Mouse (Mus musculus): ENCODE measurements at regions not wholly inside any gene's neighbourhood (a gene's known extent, or its start where the extent isn't known, plus 50 kb on each side); places are given as distances from the start of the nearest gene placed in this dataset.

DNA sequence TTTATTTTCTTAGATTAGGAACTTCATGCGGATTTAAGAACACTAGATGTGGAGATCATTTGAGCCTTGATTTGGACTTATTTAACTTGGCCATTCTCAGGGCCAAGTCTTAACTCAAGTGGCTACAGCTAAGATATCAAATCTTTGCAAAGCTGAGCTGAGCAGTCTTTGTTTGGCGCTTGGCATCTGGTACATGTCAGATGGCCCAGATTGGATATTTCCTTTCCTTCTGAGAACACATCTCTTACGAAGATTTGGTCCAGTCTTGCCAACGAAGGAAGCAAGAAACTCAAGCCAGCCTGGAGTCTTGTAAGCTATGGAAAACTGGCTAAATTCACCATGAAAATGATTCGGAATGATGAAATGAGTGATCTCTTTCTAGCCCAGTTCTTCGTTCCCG, 59.1 kb upstream of the Cdc42ep3 start:
- ATAC-seq (replicated peaks; ENCODE audit: poor library complexity, severe bottlenecking), result no peak

DNA sequence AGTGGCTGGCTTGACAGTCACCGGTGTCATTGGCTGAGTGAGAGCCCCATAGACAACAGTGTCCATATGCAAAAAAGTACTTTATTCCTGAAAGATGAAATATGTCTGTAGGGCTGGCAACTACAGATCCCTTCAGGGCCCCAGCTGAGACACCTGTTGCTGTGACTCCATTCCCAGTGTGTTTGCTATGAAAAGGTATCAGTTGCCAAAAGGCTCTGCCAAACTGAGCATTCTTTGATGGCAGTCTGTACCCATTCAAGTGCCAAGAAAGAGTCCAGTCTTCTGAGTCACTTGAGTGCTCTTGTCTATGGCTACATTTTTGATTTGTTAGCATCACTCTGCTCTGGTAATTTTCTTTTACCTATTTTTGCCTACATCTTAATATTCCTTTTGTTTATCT, 63.1 kb upstream of the Cdc42ep3 start:
- ATAC-seq (replicated peaks; ENCODE audit: poor library complexity, severe bottlenecking), result no peak

DNA sequence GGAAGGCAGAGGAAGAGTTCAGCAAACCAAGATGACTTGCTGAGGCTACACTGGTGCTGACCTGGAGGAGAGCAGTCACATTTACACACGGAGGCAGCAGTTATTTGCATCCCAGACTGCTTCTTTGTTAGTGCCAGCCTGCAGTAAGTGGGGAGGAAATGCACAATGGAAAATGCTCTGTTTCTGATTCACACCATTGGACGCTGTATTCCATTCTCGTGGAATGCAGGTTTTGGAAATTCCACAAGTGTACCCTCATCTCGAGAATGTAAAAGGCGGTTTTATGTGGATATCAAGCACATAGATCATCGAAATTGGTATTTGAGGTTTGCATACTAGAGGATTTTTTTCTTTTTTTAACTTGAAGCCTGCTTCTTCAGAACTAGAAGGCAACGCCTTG, 66.7 kb upstream of the Cdc42ep3 start:
- ATAC-seq (replicated peaks; ENCODE audit: poor library complexity, severe bottlenecking), result no peak

DNA sequence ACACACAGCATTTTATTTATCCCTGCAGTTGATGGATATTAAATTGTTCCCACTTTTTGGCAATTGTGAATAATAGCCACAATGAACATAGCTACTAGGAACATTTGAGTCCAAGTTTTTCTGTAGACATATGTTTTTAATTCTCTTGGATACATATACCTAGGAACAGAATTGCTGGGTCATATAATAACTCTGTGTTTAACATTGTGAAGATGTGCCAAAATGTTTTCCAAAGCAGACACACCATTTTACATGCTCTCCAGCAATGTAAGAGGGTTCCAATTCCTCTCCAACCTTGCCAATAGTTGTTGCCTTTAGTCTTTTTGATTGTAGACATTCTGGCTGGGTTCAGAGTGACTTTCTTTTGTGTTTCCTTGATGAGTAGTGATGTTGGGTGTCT, 84.3 kb upstream of the Cdc42ep3 start:
- ATAC-seq (replicated peaks; ENCODE audit: poor library complexity, severe bottlenecking), result no peak

DNA sequence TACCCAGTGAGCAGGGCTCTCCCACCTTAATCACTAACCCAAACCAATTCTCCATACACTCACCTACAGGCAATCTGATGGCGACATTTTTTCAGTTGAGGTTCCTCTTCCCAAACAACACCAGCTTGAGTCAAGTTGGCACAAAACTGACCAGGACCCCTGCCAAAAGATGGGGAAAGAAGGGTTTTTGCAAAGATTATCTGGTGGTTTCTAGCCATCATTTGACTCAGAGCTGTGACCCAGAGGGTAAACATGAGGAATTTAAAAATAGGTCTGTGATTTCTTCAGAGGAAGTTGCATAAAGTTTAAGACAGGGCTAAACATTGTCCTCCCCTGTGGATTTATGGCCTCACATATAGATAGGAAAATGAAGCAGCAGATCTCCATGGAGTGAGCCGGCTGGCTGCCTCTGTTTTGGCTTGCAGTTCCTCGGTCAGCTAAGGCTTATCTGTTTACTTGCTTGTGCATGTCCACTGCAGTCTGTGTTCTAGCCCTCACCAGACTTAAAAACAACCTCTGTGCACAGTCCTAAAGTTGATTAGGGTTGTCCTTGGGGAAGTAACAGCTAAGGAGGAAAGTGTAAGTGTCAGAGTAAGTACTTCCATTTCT, 87.7 kb upstream of the Cdc42ep3 start:
- ATAC-seq (replicated peaks; ENCODE audit: poor library complexity, severe bottlenecking), result peak; percentile 90

DNA sequence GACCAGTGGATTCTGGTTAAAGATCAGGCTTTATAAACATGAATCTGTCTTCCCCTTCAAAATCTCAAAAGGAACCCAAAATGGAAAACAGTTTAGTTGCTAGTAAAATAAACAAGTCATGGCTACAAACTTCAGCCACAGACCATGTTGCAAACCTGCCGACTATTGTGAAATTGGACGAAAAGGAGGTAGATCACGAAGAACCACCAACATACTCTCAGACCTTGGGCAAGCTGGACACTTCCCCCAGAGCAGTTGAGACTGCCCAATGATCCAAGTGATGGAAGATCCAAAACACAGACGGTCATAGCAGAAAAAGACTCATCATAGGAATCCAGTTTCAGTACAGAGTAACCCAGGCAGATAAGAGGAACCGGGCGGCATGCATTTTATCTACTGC, 92.3 kb upstream of the Cdc42ep3 start:
- peak; percentile 73 for ATAC-seq (replicated peaks; ENCODE audit: poor library complexity, severe bottlenecking)

DNA sequence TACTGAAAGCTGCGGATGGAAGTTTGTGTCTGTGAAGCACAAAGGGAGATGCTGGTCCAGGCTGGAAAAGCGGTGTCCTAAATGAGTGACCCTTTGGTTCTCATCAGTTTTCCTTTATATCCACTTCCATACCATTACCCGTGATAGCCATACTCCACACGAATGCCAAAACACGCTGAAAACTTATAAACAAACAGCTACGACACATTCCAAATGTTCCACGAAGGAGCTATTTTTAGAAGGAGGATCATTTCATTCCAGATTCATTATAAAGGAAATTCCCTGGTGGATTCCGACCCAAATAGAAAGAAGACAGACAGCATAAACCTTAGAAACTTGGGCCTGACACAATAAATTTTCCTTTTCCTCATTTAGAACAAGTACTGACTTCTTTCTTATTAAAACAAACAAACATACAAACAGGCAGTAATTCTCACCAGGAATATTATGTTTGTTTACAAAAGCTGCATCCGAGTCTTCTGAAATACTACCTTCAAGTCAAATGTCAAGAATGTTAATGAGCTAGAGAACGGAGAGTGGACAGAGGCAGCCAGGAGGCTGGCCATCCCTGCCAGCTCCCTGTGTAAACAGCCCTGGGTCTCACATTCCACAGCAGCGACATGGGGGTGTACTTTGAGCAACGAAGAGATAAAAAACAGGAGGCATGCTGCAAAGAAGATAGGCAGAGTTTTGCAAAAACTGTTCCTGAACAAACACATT, 96.4 kb upstream of the Cdc42ep3 start:
- ATAC-seq (replicated peaks; ENCODE audit: poor library complexity, severe bottlenecking), result no peak

DNA sequence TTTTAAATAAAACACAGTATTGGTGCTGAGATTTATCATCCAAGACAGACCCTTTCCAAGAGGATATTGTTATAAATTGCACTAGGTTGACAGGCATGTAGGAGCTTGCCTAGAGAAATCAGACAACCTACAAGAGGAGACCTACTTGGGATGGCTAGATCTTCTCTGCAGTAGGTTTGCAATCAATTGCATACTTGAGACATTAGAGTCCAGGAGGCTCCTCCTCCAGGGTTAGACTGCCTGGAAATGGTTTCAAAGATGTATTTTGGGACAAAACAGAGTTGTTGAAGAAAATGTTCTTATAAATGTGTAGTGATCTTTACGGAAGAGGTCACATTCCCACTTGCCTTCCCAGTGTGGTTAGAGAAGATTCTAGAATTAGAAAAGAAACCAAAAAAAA, 98.9 kb upstream of the Cdc42ep3 start:
- ATAC-seq (replicated peaks; ENCODE audit: poor library complexity, severe bottlenecking), result no peak

DNA sequence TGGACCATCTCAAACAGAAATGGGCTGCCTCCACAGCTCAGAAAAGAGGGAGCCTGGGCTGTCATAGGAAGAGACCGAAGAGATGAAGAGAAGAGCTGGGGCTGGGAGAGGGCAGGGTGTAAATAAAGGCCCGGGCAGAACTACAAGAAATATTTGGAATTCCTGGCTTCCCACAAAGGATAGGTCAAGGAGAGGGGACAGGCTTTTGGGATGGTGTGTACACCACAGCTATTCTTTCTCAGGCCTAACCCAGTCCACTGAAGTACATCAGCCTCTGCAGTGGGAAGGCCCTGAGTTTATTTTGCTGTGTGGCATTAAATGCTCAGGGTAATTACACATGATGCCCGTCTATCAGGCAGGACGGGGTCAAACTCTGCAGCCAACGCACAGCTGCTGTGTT, 99.6 kb upstream of the Cdc42ep3 start:
- ATAC-seq (replicated peaks; ENCODE audit: poor library complexity, severe bottlenecking), result no peak

DNA sequence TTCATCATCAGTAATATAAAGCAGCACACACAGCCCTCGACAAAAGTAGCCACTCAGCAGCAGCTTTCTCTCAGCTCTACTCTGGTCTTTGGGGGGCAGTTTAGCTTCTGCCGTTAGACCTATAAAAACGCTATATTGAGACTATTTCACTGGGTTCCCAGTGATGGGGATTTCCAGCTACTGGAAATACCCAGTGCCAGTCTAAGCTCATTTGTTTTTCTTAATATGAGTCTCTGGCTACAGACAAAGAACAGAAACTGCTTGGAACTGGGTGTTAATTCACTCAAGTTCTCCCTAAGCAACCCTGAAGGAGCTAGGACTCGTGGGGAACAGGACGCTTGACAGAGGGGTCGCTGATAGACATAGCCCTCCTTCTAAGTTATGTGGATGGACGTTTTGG, 100.3 kb upstream of the Cdc42ep3 start:
- ATAC-seq (replicated peaks; ENCODE audit: poor library complexity, severe bottlenecking), result no peak

DNA sequence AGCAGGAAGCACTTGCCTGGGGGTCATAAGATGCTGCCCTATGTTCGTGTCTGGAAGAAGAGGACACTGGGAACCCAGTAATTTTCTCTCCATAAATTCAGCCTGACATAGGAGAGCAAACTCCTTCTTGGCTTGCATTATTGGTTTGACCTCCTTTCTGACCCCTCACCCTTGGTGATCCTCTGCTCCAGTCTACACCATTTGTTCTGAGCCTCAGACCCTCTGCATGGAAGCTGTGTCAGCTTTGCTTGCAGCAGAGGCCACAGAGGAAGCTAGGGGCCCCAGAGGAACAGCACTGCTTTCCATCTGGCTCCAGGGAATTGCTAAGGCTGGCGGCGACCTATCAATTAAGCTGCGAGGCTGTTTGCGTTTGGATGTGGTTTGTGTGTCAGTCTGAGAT, 102.7 kb upstream of the Cdc42ep3 start:
- ATAC-seq (replicated peaks; ENCODE audit: poor library complexity, severe bottlenecking), result no peak

DNA sequence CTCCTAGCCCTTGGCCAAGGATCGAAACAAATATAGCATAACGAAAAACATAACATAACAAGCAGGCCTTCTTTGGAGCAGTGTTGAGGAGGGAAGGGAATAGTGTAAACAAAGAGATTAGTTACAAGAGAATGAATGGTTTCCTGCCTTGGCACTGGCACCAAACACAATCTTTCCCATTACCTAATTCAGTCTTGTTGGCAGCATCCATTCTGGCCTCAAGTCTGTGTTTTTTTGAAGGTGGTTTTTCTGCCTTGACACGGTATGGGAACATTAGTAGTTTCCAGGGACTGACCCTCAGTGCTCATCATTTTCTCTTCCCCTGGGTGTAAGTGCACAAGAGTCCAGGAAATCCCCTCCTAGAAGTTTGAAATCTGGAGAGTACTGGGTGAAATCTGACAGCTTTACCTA, 106.8 kb upstream of the Cdc42ep3 start:
- ATAC-seq (replicated peaks; ENCODE audit: poor library complexity, severe bottlenecking), result no peak

DNA sequence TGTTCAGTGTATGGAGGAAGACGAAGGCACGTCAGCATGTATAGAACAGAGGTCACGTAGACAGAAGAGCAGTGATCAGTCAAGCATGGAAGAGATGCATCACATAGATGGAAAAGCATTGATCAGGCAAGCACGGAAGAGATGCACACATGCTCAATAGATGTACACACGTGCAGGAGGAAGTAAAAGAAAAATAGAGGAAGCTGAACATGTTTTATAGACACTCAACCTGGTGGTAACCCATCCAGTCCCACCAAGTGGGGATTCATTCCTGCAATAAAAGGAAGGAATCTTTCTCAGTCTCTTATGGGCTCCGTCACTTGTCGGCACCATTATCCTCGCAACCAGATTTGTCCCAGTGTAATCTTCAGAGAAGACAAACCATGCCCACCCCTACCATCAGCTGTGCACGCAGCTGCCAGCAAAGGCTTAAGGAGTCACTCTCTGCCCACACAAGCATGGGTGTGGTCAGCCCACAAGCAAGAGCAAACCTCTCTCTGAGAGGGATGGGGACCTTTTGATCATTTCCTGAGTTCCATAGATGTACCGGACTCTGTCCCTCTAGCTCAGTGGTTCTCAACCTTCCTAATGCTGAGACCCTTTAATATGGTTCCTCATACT, 108.3 kb upstream of the Cdc42ep3 start:
- ATAC-seq (replicated peaks; ENCODE audit: poor library complexity, severe bottlenecking), result peak; percentile 65

DNA sequence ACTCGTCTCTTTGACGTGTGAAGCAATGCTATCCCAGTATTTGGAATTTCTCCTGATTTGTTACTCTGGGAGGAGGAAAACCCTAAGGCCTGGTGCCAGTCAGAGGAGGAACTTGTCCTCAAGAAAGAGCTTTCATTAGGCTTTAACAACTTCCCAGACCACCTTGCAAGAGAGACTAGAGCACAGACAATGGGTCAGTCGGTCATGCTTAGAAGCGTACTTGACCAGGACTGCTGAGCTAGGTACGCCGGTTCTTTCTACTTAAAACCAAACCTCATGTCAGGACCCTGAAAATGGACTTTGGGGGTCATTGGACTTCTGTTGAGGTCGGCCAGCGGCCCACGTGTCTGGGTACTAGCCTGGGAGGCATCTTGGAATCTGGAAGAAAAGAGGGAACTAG, 110.8 kb upstream of the Cdc42ep3 start:
- ATAC-seq (replicated peaks; ENCODE audit: poor library complexity, severe bottlenecking), result no peak

DNA sequence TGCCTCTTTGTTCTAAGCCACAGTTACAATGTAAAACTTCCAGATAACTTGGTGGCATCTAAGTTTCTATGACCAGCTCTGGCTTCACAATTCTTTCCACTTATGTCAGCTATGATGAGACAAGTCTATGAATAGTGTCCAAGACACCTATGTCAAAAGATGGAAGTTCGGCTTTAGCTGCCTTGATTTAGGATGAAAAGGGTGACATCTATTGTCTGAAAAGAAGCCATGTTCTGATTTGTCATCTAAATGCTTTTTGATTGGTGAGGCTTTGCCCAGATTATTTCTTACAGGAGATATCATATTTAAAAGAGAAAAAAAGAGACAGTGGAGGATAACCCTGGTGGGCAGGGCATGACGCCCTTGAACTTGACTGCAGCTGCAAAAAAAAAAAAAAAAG, 116.7 kb upstream of the Cdc42ep3 start:
- no peak for ATAC-seq (replicated peaks; ENCODE audit: poor library complexity, severe bottlenecking)

DNA sequence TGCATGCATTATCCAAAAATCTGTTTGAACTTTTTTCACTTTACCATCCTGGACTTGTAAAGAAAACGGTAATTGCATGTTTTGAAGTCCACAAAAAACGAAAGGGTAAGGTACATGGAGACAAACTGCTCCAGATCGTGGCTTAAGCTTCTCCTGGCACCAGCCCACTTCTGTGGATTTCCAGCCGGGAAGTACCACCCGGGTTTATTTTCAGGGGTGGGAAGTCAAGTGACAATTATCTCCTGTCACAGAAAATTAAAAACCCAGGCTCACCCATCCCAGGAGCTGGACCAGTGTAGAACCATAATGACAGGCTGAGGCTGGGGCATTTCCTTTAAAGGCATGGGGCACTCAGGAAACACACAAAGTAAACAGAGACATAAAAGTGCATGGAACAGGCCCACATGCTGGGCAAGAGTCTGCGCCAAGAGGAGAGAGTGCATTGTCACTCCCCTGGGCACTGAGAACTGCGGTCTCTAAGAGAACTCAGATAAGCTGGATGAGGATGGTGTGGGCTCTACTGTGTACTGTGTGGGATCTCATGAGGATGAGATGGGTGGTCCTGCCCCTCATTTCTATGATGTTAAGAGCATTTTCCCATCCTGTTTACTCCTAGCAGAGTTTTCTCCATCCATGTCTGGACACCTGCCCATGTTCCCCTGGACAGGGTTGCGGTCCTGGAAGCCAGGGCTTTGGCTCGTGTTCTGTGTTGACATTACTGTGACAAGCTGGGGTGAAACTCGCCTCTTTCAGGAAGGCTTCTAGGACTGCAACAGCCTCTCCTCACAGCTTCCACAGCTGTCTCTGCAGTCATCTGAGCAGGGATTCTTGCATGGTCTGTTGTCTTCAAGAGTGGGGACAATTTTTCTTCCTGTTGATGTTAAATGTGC, 117.5 kb upstream of the Cdc42ep3 start:
- no peak for ATAC-seq (replicated peaks; ENCODE audit: poor library complexity, severe bottlenecking)

DNA sequence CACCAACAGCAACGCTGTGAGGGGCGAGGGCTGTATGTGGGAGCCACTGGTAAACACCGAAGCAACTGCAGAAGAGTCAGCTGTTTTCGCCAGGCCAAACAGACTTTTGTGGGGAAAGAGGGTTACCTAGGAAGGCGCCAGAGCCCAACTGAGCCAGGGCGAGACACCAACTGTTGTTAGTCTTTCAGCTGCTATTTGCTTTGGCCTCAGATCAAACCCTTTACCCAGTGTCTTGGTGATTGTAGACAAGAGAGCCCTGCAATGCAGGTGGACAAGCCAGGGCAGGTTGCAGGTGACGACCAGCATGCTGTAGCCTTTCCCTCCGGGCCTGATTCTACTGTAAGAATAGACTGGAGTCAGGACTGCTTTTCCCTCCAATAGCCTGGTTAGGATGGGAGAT, 121.8 kb upstream of the Cdc42ep3 start:
- no peak for ATAC-seq (replicated peaks; ENCODE audit: poor library complexity, severe bottlenecking)

DNA sequence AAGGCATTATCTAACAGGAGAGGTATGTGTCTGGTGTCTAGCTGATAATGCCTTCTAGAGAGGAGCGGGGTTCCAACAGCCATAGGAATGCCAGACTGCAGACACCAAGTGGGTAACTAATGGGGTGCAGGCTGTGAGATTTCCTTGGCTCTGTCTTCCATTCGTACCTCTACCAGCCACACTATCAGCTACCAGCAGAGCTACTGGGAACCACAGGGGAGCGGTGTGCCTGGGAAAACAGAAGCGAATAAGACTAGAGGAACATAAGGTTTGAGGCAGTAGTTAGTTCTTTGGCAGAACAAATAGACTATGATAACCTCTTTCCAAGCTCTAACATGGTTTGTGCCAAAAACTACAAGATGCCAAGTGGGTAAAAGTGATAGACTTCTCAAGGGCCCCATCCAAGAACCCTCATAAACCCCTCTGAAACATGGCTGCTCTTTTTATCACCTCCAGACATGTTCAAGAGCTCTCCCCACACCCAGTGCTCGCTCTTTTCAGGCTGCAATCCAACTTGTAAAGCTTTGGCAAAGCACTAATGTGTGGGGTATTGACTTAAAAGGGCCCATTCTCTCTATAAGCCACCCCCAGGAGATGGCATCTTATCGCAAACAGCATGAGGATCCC, 126.3 kb upstream of the Cdc42ep3 start:
- ATAC-seq (replicated peaks; ENCODE audit: poor library complexity, severe bottlenecking), result no peak

DNA sequence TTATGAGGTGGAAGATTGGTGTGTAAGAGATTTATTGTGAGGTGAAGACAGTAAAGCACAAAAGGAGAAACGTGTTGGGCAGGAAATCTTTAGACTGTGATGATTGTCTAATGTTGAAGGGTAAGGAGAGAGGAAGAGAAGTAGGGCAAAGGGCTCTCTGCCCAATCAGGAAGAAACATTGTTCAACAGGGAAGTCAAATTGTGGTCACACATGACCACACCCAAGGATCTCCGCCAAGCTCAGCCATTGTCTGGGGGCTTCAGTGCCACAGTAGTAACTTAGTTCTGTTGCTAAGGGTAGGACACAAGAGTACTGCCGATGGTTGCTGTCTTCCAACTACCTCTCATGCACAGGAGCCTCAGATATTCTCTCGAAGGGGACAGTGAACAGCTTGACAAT, 127.0 kb upstream of the Cdc42ep3 start:
- ATAC-seq (replicated peaks; ENCODE audit: poor library complexity, severe bottlenecking), result peak; percentile 83

DNA sequence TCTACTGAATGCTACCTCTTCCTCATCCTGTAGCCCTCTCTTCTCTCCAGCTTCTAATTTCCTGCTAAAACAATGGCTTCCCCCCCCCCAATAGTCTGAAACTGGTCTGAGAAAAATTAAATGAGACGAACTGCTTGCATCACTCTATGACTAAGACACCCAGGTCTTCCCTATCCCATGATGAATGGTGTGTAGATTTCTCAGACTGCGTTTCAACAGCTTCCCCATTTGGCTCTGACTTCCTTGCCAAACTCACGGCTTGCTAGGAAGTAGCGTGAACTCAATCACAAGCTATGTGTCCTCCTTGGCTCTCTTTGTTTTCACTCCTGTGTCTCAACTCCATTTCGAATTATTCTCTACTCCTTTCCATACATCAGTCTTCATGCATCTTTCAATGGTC, 126.4 kb upstream of the Rmdn2 start:
- peak; percentile 95 for ATAC-seq (replicated peaks; ENCODE audit: poor library complexity, severe bottlenecking)

DNA sequence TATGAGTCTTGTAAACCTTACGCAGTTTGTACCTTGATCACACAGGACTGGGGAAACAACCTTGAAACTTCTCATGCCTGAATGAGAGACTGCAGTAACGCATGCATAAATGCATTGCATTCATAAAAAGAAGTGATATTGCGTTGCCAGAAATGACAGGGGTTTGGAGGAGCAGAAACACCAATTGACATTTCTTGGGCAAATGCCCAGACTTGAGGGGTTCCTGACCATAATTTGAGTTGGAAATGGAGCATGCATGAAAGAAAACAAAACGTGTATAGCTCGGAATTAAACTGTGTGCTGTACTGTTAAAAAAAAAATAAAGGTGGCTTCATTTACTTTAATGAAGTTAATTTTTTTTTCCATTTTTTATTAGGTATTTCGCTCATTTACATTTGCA, 122.4 kb upstream of the Rmdn2 start:
- ATAC-seq (replicated peaks; ENCODE audit: poor library complexity, severe bottlenecking), result no peak

Data from granulocyte monocyte progenitor cell, adult 5-6 weeks (primary cell).